Mouse (Mus musculus): ENCODE measurements around the gene Zdhhc22. TPM values are rescaled to one million over a fixed set of nuclear protein-coding genes. Genes with fewer than 3 reads are reported as not detected.
A peak's percentile ranks its signal among the peaks of the same experiment; 100 is the strongest.

Gene Zdhhc22
- polyA plus RNA-seq, 1 experiment from 2014 or later, result 0.72 TPM

DNA sequence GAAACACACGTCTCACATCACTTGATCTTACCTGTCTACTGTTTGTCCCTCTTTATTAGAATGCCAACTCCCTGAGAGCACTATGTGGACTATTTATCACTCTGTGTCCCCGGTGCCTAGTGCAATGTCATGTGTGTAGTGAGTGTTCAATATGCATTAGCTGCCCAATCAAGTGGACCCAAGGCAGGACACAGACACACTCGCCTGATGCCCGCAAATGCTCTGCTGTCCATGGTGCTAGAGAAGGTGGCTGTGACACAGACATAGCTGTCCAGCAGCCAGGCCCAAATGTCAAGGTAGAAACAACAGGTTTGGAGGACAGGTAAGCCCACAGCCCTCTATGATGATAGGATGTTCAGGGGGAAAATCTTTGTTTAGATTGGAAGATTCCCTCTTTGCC, 3.9 kb upstream of the Zdhhc22 start:
- Histone ChIP-seq H3K9ac (replicated peaks; ENCODE audit: low read length) (no peak overlapping the region), H3K36me3 (replicated peaks; ENCODE audit: control insufficient read depth, insufficient read depth, low read depth, low read length) (no peaks in the 10 kb centered on the region), H3K4me1 (ENCODE audit: control insufficient read depth, insufficient read depth, low read length) (peaks cover 6% of the 10 kb centered on the region), H3K27ac (replicated peaks; ENCODE audit: low read depth, low read length) (no peak overlapping the region), H3K9me3 (replicated peaks; ENCODE audit: control insufficient read depth, low read length) (no peaks in the 10 kb centered on the region), H3K4me3 (ENCODE audit: low read depth, low read length) (no peak overlapping the region), H3K27me3 (ENCODE audit: control insufficient read depth, insufficient read depth, low read length) (peaks cover 19% of the 10 kb centered on the region), H3K4me2 (ENCODE audit: low read depth, low read length) (no peak overlapping the region)
- DNase-seq (ENCODE audit: low spot score) (peak; percentile 55), ATAC-seq (replicated peaks; ENCODE audit: insufficient number of reproducible peaks, low FRiP score, low TSS enrichment, low read depth) (no peak)
- 35% methylated on average over 4 of the region's 4 CpGs for WGBS

DNA sequence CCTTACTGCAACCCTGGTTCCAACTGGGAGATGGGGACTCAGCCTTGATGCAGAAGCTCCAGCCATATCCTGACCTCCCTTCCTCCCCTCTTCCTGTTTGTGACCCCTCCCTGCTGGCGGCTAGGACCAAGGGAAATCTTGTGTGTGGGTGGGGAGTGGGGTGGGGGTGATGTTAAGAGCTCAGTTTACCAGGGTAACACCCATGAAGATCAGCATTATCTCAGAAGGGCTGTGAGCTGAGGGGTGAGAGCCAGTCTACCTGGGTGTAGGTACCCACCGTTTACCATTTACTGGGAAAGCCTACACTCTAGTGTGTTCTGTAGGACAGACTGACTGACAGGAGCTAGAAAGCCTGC, 503 bp upstream of the Zdhhc22 start:
- Histone ChIP-seq H3K27me3 (ENCODE audit: control insufficient read depth, insufficient read depth, low read length) (peaks cover 32% of the 10 kb centered on the region), H3K4me1 (ENCODE audit: control insufficient read depth, insufficient read depth, low read length) (peaks cover 6% of the 10 kb centered on the region), H3K4me3 (ENCODE audit: low read depth, low read length) (no peak overlapping the region; the same call in 1 of the 2 replicates), H3K27ac (replicated peaks; ENCODE audit: low read depth, low read length) (no peak overlapping the region), H3K4me2 (ENCODE audit: low read depth, low read length) (no peak overlapping the region; the same call in 1 of the 2 replicates), H3K9ac (replicated peaks; ENCODE audit: low read length) (no peak overlapping the region), H3K9me3 (replicated peaks; ENCODE audit: control insufficient read depth, low read length) (no peaks in the 10 kb centered on the region), H3K36me3 (replicated peaks; ENCODE audit: control insufficient read depth, insufficient read depth, low read depth, low read length) (no peaks in the 10 kb centered on the region)
- ATAC-seq (replicated peaks; ENCODE audit: insufficient number of reproducible peaks, low FRiP score, low TSS enrichment, low read depth) (no peak; the same call in 1 of the 2 replicates), DNase-seq (ENCODE audit: low spot score) (no peak)
- 60% methylated on average over 2 of the region's 2 CpGs for WGBS

DNA sequence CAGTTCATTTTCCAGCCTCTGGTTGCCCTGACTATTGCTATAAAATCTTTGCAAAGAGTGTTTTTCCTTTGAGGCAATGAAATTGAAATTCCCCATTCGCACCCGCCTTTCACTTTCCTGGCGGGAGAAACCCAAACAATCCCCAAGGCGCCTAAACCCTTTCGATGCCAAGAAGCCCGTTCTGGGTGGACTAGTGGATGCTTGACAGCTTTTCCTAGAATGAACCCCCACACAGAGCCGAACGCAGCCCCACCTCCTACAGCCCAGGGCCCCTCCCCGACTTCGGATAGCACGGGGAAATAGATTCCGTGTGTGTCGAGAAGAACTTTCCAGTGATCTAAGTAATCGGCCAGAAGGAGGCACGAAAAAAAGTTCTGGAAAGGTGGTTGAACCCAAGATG, 852 bp downstream of the Zdhhc22 start:
- no peak for ATAC-seq (replicated peaks; ENCODE audit: insufficient number of reproducible peaks, low FRiP score, low TSS enrichment, low read depth)
- no peaks in the 10 kb centered on the region for H3K9me3 ChIP-seq (replicated peaks; ENCODE audit: control insufficient read depth, low read length)
- H3K4me3 ChIP-seq (ENCODE audit: low read depth, low read length), result no peak overlapping the region; the same call in 1 of the 2 replicates
- peaks cover 32% of the 10 kb centered on the region for H3K27me3 ChIP-seq (ENCODE audit: control insufficient read depth, insufficient read depth, low read length)
- 8% methylated on average over 15 of the region's 15 CpGs for whole genome bisulfite sequencing
- DNase-seq (ENCODE audit: low spot score), result no peak
- H3K4me2 ChIP-seq (ENCODE audit: low read depth, low read length), result no peak overlapping the region
- peaks cover 6% of the 10 kb centered on the region for H3K4me1 ChIP-seq (ENCODE audit: control insufficient read depth, insufficient read depth, low read length)
- H3K27ac ChIP-seq (replicated peaks; ENCODE audit: low read depth, low read length), result no peak overlapping the region
- H3K36me3 ChIP-seq (replicated peaks; ENCODE audit: control insufficient read depth, insufficient read depth, low read depth, low read length), result no peaks in the 10 kb centered on the region
- H3K9ac ChIP-seq (replicated peaks; ENCODE audit: low read length), result no peak overlapping the region

DNA sequence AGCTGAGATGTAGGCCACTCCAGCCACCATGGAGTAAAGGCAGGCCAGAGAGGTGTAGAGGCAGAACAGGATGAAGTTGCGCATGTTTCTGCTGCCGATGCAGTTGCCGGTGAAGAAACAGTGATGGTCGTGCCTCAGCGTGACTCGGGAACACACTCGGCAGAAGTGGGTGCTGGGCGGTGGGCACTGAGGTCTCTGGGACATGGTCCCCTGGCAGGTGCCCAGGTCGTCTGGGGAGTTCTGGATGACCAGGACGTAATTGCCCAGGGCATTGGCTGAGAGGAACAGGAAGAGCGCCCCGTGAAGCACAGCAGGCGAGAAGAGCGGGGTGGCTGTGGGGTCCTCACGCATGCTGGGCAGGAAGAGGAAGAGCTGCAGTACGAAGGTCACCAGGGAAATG, 2.0 kb downstream of the Zdhhc22 start:
- Histone ChIP-seq H3K27ac (replicated peaks; ENCODE audit: low read depth, low read length) (no peak overlapping the region), H3K9ac (replicated peaks; ENCODE audit: low read length) (no peak overlapping the region), H3K4me1 (ENCODE audit: control insufficient read depth, insufficient read depth, low read length) (peaks cover 6% of the 10 kb centered on the region), H3K9me3 (replicated peaks; ENCODE audit: control insufficient read depth, low read length) (no peaks in the 10 kb centered on the region), H3K27me3 (ENCODE audit: control insufficient read depth, insufficient read depth, low read length) (peaks cover 33% of the 10 kb centered on the region), H3K36me3 (replicated peaks; ENCODE audit: control insufficient read depth, insufficient read depth, low read depth, low read length) (no peaks in the 10 kb centered on the region), H3K4me2 (ENCODE audit: low read depth, low read length) (no peak overlapping the region), H3K4me3 (ENCODE audit: low read depth, low read length) (no peak overlapping the region)
- DNase-seq (ENCODE audit: low spot score) (no peak), ATAC-seq (replicated peaks; ENCODE audit: insufficient number of reproducible peaks, low FRiP score, low TSS enrichment, low read depth) (no peak)
- WGBS, result 50% methylated on average over 16 of the region's 16 CpGs

DNA sequence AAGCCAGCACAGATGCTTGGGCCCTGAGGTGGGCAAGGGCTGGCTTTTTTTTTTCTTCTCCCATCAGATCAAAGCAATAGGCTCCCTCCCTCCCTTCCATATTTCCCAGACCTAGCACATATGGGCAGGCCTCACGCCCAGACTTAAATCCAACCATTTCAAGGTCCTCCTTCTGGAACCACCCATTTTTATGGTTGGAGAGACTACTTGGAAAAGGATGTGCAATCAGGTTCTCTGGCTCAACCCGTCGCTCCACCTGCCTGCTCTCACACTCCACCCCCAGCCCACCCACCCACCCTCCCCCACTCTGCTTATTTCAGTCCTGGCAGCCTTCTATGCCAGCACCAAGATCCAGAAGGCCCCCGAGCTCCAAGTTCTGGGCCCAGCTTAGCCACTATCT, 3.7 kb downstream of the Zdhhc22 start:
- WGBS, result 85% methylated on average over 4 of the region's 4 CpGs
- Histone ChIP-seq H3K9ac (replicated peaks; ENCODE audit: low read length) (no peak overlapping the region), H3K36me3 (replicated peaks; ENCODE audit: control insufficient read depth, insufficient read depth, low read depth, low read length) (no peaks in the 10 kb centered on the region), H3K4me1 (ENCODE audit: control insufficient read depth, insufficient read depth, low read length) (peaks cover 6% of the 10 kb centered on the region), H3K4me2 (ENCODE audit: low read depth, low read length) (no peak overlapping the region), H3K4me3 (ENCODE audit: low read depth, low read length) (no peak overlapping the region), H3K27ac (replicated peaks; ENCODE audit: low read depth, low read length) (no peak overlapping the region), H3K27me3 (ENCODE audit: control insufficient read depth, insufficient read depth, low read length) (peaks cover 34% of the 10 kb centered on the region), H3K9me3 (replicated peaks; ENCODE audit: control insufficient read depth, low read length) (no peaks in the 10 kb centered on the region)
- ATAC-seq (replicated peaks; ENCODE audit: insufficient number of reproducible peaks, low FRiP score, low TSS enrichment, low read depth) (no peak), DNase-seq (ENCODE audit: low spot score) (no peak)

DNA sequence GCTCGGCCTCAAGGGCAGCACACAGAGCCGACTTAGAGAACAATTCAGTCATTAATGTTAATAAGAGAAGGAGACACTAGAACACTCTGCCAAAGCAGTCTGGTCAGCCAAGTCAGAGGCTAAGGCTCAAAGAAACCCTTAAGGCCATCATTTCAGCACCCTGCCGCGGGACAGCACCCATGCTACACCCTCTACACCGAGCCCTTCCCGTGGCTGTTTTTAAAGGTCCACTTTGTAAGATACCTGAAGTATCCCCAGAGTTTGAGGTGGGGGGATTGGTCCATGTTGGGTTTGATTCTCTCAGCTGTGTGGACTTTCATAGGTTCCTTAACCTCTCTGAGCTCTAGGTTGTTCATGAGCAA, 6.1 kb downstream of the Zdhhc22 start:
- no peaks in the 10 kb centered on the region for H3K36me3 ChIP-seq (replicated peaks; ENCODE audit: control insufficient read depth, insufficient read depth, low read depth, low read length)
- DNase-seq (ENCODE audit: low spot score), result peak; percentile 82
- peaks cover 16% of the 10 kb centered on the region for H3K27me3 ChIP-seq (ENCODE audit: control insufficient read depth, insufficient read depth, low read length)
- no peak overlapping the region for H3K4me2 ChIP-seq (ENCODE audit: low read depth, low read length)
- H3K4me3 ChIP-seq (ENCODE audit: low read depth, low read length), result no peak overlapping the region
- H3K4me1 ChIP-seq (ENCODE audit: control insufficient read depth, insufficient read depth, low read length), result no peaks in the 10 kb centered on the region
- H3K9me3 ChIP-seq (replicated peaks; ENCODE audit: control insufficient read depth, low read length), result no peaks in the 10 kb centered on the region
- WGBS, result 10% methylated on average over 6 of the region's 6 CpGs
- no peak overlapping the region for H3K9ac ChIP-seq (replicated peaks; ENCODE audit: low read length)
- no peak overlapping the region for H3K27ac ChIP-seq (replicated peaks; ENCODE audit: low read depth, low read length)
- no peak for ATAC-seq (replicated peaks; ENCODE audit: insufficient number of reproducible peaks, low FRiP score, low TSS enrichment, low read depth)

DNA sequence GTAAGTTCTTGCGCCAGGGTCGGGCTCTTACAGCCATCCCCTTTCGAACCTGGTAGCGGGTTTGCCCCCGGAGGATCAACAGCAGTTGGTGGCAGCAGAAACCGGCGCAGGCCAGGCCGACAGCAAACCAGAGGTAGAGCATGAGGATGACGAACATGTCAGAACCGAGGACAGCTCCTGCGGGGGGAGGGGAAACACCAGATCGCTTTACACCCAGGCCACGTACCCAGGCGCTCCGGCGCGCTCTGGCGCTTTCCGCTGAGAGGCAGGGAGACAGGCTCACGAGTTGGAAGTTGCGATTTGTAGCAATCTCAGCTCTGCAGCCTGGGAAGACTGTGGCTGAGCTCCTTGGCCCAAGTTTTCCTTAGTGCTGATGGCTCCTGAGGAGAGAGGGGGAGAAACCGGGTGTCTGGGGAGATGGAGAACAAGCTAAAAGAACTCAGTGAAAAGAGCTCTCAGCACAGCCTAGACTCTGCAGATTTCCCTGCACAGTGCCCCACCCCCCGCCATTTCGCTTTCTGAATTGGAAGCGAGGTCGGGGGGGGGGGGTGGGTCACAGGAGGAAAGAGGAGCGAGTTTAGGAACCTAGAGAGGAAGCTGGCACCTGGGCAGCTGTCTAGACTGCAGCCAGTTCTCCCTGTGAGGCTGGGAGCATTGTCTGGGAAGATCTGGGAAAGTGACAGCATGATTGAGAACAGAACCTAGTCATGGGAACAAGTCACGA, 6.6 kb downstream of the Zdhhc22 start:
- DNase-seq (ENCODE audit: low spot score) (peak; percentile 92), ATAC-seq (replicated peaks; ENCODE audit: insufficient number of reproducible peaks, low FRiP score, low TSS enrichment, low read depth) (peak; percentile 69)
- 0 out of 2 replicates have a peak overlapping the region, but pooled peaks have one; percentile 25 for H3K4me2 ChIP-seq (ENCODE audit: low read depth, low read length)
- WGBS, result 3% methylated on average over 28 of the region's 28 CpGs
- H3K27me3 ChIP-seq (ENCODE audit: control insufficient read depth, insufficient read depth, low read length), result peaks cover 10% of the 10 kb centered on the region
- H3K9ac ChIP-seq (replicated peaks; ENCODE audit: low read length), result no peak overlapping the region
- H3K9me3 ChIP-seq (replicated peaks; ENCODE audit: control insufficient read depth, low read length), result no peaks in the 10 kb centered on the region
- H3K4me1 ChIP-seq (ENCODE audit: control insufficient read depth, insufficient read depth, low read length), result no peaks in the 10 kb centered on the region
- no peaks in the 10 kb centered on the region for H3K36me3 ChIP-seq (replicated peaks; ENCODE audit: control insufficient read depth, insufficient read depth, low read depth, low read length)
- no peak overlapping the region for H3K4me3 ChIP-seq (ENCODE audit: low read depth, low read length)
- H3K27ac ChIP-seq (replicated peaks; ENCODE audit: low read depth, low read length), result no peak overlapping the region

DNA sequence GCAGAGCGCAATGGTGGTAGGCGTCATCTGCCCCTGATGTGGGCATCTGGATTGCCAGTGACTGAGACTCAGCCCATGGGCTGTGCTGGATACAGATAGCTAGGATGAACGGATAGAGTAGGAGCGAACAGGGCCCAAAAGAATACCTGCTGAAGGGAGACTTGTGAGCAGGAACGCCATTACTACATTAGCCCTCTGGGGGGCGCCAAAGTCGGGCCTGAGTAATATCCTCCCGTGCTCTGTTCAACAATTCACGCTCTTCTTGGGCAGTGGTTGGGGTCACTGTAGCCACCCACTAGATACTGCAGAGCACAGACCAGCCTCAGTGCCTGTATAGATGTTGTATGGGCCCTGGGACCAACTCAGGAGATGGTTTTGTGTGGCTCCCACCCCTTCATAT, 9.1 kb downstream of the Zdhhc22 start:
- Histone ChIP-seq H3K9me3 (replicated peaks; ENCODE audit: control insufficient read depth, low read length) (no peaks in the 10 kb centered on the region), H3K4me1 (ENCODE audit: control insufficient read depth, insufficient read depth, low read length) (no peaks in the 10 kb centered on the region), H3K4me2 (ENCODE audit: low read depth, low read length) (no peak overlapping the region), H3K27ac (replicated peaks; ENCODE audit: low read depth, low read length) (no peak overlapping the region), H3K36me3 (replicated peaks; ENCODE audit: control insufficient read depth, insufficient read depth, low read depth, low read length) (no peaks in the 10 kb centered on the region), H3K27me3 (ENCODE audit: control insufficient read depth, insufficient read depth, low read length) (peaks cover 2% of the 10 kb centered on the region; the same call in 1 of the 2 replicates), H3K9ac (replicated peaks; ENCODE audit: low read length) (no peak overlapping the region), H3K4me3 (ENCODE audit: low read depth, low read length) (no peak overlapping the region)
- 23% methylated on average over 9 of the region's 9 CpGs for WGBS
- ATAC-seq (replicated peaks; ENCODE audit: insufficient number of reproducible peaks, low FRiP score, low TSS enrichment, low read depth), result no peak
- no peak for DNase-seq (ENCODE audit: low spot score)
